Mouse (Mus musculus) lung, adult 2 months (tissue): ENCODE measurements around the gene Bcl2l14.

ENCODE experiments used
- CTCF ChIP-seq: fragments of 200-500 bp; IDR thresholded peaks from 2 replicates; pipeline ENCODE4 v1.5.1; 2011; ENCODE audit warnings: mild to moderate bottlenecking, low read length, control low read depth; ENCODE audit not compliant: insufficient read depth
- POLR2A ChIP-seq: fragments of 200-500 bp; IDR thresholded peaks from 2 replicates; pipeline ENCODE4 v1.6.1; 2011; ENCODE audit warnings: low read depth, mild to moderate bottlenecking, control low read depth, low read length, borderline replicate concordance; ENCODE audit errors: extremely low read depth

GRCm38 (mm10) chr6:134431583-134431982 lies 35.5 kb downstream of the Bcl2l14 start:
- no peak for TF ChIP-seq CTCF
- no peak for TF ChIP-seq POLR2A
